Mouse (Mus musculus) layer of hippocampus, postnatal 14 days (tissue): ENCODE results near the gene Tnip1. TPM values are rescaled to one million over a fixed set of nuclear protein-coding genes. Genes with fewer than 3 reads are reported as not detected.

Source experiments
- DNase-seq, 2 experiments: peaks; one replicate each; pipeline ENCODE4 v3.0.0; 2021 to 2022; ENCODE audit warnings: low spot score in 2 of 2, mixed read lengths in 1 of 2
- long read RNA-seq, 2 experiments: library from polyadenylated mRNA; stranded (forward); transcript quantifications; one replicate each; pipeline ENCODE4 v2.0.0; 2021
- total RNA-seq, 2 experiments: library from RNA; stranded (reverse); gene quantifications; 2 replicates each; pipeline ENCODE4 v1.2.3; 2021

The Tnip1 gene
- 10 to 100 TPM; 34.3 to 34.4 TPM for total RNA-seq
- long read RNA-seq, experiment 1, partial matches to known transcripts, result 2 of 33 reads
- long read RNA-seq, experiment 1, other reads (novel, unspliced or antisense), result 27 of 33 reads
- long read RNA-seq, experiment 2, transcript Tnip1-206 (18 exons, 2,834 nt), result major isoform, 9 of 38 reads
- long read RNA-seq, experiment 2, partial matches to known transcripts, result 5 of 38 reads
- long read RNA-seq, experiment 2, other reads (novel, unspliced or antisense), result 24 of 38 reads

DNA sequence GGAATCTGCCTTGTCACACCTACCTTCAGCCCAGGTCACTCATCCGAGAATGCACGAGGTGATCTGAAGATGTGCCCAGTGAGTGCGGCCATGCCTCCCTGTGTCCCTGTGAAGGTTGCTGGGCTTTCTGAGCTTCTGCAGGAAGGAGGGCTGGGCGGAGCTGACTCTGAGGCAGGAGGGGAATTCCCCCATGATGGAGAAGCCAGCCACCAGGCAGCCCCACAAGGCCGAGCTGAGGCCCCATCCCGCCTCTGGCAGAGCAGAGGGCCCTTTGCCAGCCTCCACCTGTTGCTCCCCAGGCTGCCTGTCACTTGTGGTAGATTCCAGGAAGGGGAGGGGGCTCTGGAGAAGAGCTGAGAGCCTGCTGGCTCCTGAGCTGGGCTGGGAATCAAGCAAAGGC, at the start of gene Tnip1:
Gene Tnip1, minus strand, starts transcription at position 108 of the 400 bp plus-strand sequence.
- no peak for DNase-seq

DNA sequence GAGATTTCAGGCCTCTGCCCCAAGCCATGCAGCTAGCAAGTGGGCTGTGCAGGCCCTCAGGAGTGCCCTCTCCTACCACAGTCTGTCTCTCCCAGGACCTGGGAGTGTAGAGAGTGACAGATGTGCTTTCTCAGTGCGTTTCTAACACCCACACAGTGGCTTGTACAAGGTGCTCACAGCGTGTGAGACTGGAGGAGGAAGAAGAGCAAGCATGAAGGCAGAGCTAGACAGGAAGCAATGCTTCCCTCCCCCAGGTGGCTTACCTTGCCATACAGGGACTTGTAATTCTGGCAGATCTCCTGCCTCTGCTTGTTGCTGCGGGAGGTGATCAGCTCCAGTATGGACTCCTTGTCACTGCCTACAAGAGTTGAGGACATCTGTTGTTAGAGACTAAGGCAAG, 48.7 kb upstream of the Tnip1 start:
- no peak for DNase-seq

DNA sequence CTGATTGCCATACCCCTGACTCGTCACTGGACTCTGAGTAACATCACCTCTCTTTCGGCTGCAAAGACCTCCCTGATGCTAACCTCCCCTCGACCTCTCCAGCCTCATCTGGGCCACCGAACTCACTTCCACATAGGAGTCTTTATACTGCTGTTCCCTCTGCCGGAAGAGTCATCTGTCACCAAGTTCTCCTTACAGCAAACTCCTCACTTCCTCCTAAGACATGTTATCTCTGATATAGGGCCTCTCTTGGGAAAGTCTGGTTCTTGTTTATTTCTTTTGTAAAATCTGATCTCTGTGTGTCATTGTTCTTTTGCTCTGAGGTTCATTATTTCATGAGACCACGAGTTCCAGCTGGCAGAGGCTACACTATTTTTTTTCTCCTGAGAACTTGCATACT, 45.5 kb upstream of the Tnip1 start:
- DNase-seq, result no peak

DNA sequence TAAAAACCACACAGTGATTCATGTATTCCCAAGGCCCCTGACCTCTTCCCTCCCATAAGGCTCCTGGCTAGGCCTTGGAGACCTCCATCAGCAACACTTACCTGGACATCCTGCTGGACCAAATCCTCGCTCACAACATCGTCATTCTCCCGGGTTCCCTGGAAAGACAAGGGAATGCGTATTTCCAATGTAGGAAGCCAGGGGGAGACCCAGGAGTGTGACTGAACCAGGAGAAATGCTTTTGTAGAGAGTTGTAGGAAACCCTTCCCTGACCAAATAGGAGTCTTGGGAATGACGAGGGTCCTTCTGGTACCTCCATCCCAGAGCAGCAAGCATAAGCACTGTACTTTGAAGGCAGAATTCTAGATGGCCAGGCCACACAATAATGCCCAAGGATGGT, 43.0 kb upstream of the Tnip1 start:
- DNase-seq, result no peak

DNA sequence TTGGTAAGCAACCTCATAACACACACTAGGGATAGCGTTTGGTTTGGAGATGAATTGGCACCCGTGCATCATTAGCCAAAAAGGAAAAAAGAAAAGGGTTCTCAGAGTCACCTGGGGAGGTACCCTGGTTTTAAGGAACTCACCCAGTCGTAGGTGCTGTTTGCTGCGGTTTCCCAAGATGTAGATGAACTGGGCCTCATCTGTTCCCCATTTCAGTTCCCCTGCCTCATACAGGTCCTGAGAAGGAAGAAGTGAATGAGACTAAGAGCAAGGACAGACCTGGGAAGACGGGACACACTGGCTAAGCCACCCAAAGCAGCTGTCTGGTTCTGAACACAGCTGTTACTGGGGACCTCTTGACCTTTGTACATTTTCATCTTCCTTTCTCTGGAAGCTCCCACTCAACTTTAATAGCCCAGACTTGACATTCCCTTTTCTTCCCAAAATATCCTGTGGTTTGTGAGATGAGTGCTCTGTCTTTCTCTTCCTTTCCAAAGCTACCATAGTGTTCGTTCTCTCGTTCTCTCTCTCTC, 42.3 kb upstream of the Tnip1 start:
- DNase-seq, result no peak

DNA sequence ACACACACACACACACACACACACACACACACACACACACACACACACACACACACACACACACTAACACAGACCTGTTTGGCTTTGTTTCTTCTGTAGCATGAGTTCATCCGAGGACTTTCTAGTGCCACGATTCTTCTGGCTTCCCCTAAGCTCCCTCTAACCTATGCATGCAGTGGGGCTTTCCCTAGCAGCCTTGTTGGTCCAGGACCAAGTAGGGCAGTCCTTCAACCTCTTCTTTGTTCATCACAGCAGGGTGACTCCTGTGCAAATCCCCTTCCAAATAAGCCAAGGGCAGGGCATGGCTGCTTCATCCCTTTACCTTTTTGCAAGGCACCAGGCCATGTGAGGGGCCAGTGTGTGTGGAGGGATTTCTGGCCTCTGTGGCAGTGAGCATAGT, 36.0 kb upstream of the Tnip1 start:
- DNase-seq, result no peak

DNA sequence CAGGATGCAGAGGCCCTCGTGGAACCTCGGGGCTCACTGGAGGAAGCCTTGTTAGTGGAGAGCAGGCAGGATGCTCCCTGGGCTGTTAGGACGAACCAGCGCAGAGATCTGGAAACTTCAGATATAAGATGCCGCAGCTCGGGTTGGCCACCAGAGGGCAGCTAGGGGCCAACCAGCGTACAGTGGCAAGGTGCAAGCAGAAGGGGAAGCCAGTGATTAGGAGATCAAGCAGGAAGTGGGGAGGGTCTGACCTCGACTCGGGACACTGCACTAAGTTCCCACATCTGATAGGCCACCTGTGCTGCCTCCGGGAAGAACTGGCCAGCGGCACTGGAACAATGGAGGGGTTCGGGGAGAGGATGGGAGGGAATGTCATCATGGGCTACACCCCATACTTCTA, 35.6 kb upstream of the Tnip1 start:
- peak; percentile 60 to 76 for DNase-seq

DNA sequence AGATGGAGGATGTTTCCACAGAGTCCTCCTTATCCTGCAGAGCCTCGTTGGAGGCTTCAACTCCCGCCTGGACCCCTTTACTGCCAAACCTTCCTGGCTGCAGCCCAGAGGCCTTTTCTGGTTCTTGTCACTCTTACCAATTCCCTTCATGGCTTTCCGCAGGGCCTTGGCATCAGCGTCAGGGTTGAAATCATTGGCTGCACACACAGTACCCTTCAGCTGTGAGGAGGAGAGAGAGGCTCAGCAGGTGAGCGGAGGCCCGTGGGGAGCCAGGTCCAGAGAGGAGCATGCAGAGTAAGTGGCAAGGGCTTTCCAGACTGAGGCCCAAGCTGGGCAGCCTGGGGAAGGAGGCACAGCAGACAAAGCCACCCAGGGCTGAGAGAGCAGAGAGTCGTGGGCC, 33.5 kb upstream of the Tnip1 start:
- peak in 1 of 2 experiments; percentile 71 for DNase-seq

DNA sequence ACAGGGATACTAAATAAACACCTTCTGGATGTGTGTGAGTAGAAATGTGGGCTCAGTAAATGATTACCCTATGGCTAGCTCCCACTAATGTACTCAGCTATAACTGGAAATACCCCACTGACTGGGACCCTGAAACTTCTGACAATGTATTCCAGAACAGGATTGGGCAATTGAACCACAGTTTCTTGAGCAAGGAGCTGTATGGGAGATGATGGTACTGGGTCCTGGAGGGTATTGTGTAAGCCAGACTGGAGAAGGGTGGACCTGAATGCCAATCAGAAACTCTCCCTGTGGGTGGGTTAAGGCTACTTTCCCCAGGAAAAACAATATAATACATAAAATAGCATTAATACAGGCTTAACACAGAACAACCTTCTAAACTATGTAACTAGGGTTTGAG, 27.2 kb upstream of the Tnip1 start:
- no peak for DNase-seq

DNA sequence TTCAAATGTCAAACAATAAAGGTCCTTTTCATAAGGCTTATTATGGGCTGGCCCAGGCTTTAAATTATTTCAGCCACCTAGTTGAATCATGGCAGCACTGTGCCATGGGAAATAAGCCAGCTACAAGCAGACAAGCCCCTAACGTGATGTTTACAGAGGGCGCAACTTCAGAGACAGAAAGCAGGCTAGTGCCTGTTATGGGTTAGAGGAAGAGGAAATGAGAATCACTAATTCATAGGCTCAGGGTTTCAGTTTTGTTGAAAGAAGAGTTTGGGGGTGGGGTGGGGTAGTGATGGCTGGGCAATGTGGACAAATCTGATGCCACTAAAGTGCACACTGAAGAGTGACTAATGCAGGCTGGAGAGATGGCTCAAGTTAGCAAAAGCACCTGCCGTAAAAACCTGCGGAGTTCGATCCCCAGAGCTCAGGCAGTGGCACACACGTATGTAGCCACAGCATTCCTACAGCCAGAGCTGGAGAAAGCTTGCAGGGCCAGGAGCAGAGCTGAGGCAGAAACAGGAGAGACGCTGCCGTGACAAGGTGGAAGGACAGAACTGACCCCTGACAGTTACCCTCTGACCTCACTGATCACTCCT, 26.1 kb upstream of the Tnip1 start:
- DNase-seq, result no peak

DNA sequence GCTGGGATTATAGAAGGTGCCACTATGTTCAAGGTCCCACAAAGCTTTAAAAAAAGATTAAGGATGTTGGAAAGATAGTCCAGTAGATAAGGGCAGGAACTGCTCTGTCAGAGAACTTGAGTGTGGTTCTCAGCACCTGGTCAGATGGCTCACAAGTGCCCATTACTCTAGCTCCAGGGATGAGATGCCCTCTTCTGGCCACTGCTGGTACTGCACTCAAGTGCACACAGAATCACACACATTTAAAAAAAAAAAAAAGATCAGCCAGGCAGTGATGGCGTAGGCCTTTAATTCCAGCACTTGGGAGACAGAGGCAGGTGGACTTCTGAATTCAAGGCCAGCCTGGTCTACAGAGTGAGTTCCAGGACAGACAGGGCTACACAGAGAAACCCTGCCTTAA, 25.3 kb upstream of the Tnip1 start:
- no peak for DNase-seq

DNA sequence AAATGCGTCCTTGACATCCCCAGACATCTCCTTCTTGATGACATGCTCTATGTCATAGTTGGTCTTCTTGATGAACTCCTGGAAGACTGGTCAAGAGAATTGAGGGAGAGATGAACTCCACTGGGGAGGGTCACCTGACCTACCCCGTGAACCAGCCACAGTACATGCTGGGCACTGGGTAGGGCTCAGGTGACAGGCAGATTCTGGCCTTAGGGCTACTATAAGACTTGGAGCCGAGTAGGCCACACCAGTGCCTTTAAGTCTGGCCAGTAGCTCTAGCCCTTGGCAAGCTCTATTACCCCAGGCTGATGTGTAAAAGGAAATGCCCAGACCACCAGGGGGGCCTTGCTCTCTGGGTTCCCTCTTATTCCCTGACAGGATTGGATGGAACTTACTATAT, 22.4 kb upstream of the Tnip1 start:
- DNase-seq, result no peak

DNA sequence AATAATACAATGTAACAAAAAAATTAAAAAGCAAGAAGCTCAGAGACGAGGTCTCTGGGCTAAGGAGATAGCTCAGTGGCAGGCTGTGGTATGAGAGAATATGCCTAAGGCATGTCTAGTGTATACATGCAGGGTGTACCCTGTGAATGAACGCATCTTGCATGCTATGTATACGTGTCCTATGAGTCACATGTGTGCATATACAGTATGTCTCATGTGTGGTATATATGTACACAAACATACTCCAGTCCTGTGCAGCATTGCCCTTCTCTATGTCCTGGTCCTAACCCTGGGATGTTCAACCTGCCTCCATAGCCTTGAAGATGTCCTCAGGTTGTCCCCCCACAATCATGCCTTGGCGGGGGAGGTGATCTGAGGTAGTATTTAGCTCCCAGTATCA, 21.9 kb upstream of the Tnip1 start:
- DNase-seq, result no peak

DNA sequence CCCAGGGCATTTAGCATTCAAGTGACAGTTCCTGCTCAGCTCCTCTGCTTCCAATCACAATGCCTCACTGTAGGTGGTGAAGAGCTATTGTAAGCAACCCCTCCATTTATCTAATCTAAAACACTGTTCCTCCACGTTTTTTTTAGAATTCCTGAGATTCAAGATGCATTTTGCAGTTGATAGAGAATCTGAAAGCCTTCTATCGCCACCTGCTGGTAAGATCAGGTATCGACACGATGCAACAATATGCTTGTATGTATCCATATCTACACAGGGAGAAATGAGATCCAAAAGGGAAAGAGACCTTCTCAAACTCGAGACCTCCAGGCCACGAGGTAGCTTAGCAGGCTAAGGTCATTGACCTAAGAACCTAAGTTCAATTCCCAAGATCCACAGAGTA, 21.4 kb upstream of the Tnip1 start:
- DNase-seq, result peak; percentile 75

DNA sequence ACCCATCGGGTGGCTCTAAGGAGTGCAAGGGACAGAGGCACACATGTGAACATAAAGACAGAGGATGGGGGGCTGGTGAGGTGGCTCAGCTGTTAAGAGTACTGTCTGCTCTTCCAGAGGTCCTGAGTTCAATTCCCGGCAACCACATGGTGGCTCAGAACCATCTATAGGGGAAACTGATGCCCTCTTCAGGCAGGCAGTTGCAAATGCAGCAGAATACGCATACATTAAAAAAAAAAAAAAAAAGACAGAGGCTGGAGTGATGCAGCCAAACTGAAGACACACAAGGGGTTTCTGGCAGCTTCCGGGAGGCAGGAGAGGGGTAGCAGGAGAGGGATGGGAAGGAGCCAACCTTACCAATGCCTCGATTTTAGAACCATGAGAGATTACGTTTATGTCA, 19.8 kb upstream of the Tnip1 start:
- DNase-seq, result no peak

DNA sequence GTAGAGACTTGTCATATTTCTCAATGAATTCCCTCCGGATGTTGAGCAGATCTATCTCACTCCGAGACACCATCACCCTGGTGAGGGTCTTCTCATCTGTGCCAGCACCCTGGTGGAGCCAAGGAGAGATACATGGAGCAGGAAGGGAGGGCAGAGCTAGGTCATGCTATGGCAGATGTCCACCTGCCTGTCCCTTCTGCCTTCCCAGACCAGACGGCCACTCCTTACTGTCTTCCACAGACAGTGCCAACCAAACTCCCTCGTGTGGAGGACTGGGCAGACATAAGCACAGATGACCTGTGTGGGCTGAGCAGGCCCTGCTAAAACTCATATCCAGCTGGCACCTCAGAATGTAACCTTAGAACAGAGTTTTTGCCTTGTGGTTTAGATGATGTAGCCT, 18.9 kb upstream of the Tnip1 start:
- no peak for DNase-seq

DNA sequence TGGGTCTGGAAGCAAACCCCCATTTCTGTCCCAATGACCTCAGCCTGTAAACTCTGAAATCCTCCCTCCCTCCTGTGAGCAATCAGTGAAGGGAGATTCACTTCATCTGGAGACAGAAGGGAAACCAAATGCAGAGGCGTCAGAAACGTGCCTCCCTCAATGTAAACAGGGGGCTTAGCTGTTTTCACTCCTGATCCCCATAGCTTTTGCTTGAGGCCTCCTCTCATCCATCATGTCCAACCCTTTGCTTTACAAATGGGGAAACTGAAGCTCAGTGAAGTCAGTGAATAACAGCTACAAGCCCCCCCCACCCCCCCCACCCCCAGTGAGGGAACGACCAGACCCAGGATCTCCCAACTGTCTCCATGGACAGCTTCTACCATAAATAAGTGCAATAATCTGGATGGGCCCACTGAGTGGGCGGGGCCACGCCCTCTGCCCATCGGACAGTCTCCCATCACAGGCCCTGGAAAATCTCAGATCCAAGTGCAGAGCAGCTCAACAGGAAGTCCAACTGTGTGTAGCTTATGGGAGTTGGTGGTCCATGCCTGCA, 14.7 kb upstream of the Tnip1 start:
- DNase-seq, result no peak

DNA sequence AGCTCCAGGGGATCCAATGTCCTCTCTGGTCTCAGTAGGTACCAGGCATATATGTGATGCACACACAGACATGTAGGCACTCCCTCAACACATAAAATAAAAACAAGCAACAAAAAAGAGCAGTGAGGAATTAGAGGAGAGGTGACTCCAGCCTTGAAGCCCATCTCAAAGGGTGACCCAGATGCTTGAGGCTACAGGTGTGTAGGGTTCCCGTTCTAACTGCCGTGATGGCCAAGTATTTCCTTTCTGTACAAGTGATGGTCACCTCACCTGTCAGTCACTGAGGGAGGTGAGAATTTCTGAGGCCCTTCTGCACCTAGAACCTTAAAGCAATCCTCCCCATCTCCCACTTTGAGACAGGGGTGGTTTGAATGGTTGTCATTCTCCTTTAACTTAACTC, 13.6 kb upstream of the Tnip1 start:
- DNase-seq, result no peak

DNA sequence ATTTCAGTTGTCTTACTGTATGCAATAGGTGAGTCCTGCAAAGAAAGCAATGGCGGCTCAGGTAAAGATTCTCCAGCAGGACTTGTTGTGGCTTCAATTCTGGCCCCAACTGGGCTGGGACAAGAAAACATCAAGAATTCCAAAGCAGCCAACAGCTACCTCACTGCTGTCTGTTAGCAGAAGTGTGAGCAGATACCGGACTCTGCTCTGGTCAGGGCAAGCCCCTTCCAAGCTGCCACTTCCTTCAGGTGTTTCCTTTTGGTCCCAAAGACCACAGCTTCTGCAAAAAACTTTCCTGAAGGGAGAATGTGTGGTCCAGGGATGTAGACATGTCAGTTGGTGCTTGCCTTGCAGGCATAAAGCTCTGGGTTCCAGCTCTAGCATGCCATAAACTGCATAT, 13.0 kb upstream of the Tnip1 start:
- no peak for DNase-seq

DNA sequence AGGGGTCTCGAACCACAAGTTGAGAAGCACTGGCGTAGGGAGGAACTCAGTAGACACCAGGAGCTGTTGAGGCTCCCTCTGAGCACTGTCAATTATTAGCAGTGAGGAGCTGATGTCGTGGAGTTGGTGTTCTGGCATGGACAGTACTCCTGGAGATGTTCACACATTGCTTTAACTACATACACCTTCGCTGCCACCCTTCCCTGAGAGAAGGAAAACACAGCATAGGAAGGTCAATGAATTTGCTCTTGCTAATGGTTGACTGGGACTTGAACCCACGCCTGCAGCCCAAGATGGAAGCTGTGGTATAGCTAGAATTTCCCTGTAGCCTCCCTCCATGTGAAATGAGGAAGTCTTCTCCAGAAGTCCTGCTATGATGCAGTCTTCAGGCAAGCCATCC, 12.6 kb upstream of the Tnip1 start:
- no peak for DNase-seq

DNA sequence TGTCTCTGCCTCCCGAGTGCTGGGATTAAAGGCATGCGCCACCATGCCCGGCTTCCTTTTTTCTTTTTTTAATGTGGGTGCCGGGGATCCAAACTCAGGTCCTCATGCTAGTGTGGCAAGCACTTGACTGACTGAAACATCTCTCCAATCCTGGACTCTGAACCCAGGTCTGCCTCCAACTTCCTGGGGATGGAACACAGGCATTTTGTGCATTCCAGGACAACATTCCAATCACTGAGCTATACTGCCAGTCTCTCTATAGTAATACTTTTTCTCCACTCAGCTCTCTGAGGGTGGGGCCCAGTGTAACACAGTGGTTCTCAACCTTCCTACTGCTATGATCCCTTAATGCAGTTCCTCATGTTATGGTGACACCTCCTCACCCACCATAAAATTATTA, 11.9 kb upstream of the Tnip1 start:
- no peak for DNase-seq

DNA sequence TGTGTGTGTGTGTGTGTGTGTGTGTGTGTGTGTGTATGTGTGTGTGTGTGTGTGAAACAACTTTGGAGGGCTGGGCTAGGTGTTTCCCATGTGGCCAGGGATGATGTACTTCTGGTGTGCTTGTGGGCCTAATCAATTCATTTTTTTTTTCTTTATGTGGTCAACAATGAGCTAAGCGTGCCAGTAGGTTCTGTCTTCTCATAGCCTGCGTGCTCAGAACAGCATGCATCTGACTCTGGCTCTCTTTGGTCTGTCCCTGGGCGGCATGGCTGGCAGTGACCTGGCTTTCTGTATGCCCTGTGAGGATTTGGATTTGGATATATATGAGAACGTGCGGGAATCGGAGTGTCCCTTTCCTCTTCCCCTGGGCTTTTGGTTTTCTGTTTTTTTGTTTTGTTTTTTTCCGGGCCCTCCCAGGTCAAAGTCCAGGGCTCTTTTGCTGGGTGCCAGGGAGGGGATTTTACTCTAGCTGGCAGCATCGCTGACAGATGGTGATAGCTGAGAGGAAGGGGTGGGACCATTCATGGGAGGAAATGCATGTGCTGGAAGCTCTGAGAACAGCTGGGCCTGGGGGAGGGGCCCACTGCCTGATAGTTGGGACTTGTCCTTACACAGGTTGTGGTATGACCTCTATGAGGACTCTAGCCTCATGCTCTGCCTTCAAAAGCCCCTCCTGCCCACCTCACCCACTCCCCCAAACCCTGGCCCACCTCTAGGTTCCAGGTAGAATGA, 10.9 kb upstream of the Tnip1 start:
- DNase-seq, result peak in 1 of 2 experiments; percentile 28
